Mouse (Mus musculus): ENCODE data around the gene Pik3c2b. TPM values are rescaled to one million over a fixed set of nuclear protein-coding genes. Genes with fewer than 3 reads are reported as not detected.

Gene Pik3c2b
- 8.2 TPM for polyA plus RNA-seq (2015; fragmentation: Illumina TruSeq; extraction: RNeasy Lipid Tissue Mini Kit (QIAGEN cat#74804); ENCODE audit: low read depth, low replicate concordance)

DNA sequence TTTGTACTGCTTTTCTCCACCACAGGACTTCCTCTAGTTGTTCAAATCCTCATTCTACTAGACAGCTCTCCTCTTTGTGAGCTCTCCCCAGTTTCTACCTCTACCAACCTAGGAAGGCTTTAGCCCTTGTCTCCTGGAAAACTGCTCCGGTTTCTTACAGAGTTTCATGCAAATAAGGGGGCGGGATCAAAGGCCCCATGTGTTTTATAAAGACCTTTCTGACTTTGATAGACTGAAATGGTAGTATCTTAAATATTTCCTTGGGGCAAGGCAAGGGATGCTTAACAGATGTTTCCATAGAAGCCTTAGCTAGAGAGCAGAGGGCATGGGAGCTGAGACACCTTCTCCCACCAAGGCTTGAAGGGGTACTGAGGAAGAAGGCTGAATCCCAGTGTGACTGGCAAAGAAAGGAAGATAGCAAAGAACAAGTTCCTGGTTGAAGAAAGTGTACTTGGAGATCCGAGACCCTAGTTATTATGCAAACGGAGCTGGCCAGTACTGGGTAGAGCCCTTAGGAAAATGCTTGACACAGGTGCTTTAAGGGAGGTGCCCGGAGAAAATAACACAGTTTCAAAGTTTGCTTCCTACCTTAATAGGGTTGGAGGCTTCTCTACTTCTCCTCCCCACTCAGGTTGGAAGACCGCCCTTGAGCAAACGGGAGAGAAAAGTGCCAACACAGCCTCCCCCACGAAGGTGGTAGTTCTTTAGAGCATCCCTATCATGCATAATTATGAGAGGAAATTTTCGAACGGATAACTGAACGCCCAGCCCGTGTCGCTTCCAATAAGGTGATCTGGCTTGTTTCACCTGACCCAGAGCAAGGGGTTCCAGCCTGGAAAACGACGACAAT lies at the start of gene Pik3c2b:
Gene Pik3c2b, plus strand, starts transcription at position 657 of the 850 bp plus-strand sequence.

DNA sequence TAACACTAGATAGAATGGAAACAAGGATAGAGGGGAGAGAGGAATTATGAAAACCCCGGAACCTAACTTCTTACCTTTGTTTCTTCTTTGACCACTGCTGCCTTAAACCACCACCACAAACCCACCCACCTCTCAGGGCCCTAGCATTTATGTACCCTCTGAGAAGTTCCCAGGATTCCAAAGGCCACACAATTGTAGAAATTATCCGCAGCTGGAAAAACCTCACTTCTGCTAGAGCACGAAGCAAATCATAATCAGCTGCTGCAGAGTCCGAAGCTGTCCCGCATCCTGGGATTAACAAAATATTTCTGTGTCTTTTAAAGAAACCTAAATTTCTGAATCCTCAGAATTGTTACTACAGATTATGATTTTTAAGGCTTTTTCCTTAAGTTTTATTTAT lies 15.0 kb upstream of the Pik3c2b start, which contains the start of gene Mdm4:
Gene Mdm4, minus strand, starts transcription at position 101 of the 400 bp plus-strand sequence.

DNA sequence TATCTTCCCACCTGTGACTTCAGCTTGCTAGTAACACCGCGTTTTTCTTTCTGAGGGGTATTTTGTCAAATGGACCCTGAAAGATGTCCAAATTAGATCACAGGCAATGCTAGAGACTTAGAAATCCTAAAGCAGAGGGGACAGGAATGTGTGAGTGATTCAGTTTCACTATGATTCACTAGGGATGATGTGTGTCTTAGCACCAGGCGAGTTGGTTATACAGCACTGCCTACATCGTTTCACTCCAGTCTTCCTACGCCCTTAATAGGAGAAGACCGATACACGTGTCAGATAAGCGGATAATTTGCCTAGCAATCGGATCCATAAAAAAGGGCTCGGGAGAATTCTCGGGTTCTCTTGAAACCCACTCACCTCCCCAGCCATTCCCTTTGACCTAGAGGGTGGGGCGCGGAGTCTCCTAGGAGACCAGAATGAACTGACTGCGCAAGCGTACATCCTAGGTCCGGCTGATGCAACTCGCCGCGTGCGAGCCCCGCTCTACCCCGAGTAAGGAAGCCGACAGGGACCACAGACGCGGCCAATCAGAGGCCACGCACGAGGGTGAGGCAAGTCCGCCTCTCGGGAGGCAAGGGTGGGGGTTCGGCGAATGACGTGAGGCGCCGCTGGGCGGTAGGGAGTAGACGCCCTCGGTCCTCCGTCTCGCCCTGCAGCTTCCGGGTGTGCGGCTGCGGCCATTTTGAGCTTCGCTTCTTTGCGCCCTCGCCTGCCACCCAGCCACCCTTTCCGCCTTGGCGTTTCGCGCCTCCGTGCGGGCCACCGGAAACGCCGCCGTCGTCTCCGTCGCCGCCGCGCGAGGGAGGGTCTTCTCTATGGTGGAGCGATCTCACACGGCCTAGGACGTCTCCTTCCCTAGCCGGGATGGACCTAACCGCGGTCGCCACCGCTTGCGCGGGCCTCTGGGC lies 85.4 kb downstream of the Pik3c2b start, which contains the start of gene Ppp1r15b:
Gene Ppp1r15b, plus strand, starts transcription at position 506 of the 923 bp plus-strand sequence.

Other genes starting within 250 kb of the Pik3c2b start
- gene Lrrn2, start 165.4 kb upstream of the Pik3c2b start, polyA plus RNA-seq (2015; fragmentation: Illumina TruSeq; extraction: RNeasy Lipid Tissue Mini Kit (QIAGEN cat#74804); ENCODE audit: low read depth, low replicate concordance) = 67.2 TPM
- 51.9 TPM for gene Mdm4, start 15.1 kb upstream of the Pik3c2b start, polyA plus RNA-seq (2015; fragmentation: Illumina TruSeq; extraction: RNeasy Lipid Tissue Mini Kit (QIAGEN cat#74804); ENCODE audit: low read depth, low replicate concordance)
- gene Ppp1r15b, start 85.5 kb downstream of the Pik3c2b start, polyA plus RNA-seq (2015; fragmentation: Illumina TruSeq; extraction: RNeasy Lipid Tissue Mini Kit (QIAGEN cat#74804); ENCODE audit: low read depth, low replicate concordance) = 30.4 TPM
- gene Plekha6, start 118.5 kb downstream of the Pik3c2b start, polyA plus RNA-seq (2015; fragmentation: Illumina TruSeq; extraction: RNeasy Lipid Tissue Mini Kit (QIAGEN cat#74804); ENCODE audit: low read depth, low replicate concordance) = 48.0 TPM

All from brain, adult 10 weeks (tissue).